Mouse (Mus musculus) testis, adult 2 months (tissue): Measurements from ENCODE around the gene Gmnn.

Source experiments
- CTCF ChIP-seq: fragments of 200-500 bp; IDR thresholded peaks from 2 replicates; pipeline ENCODE4 v1.5.1; 2012; ENCODE audit warnings: low read depth, mild to moderate bottlenecking, inconsistent platforms, low read length, moderate library complexity; ENCODE audit not compliant: control insufficient read depth, insufficient read depth, insufficient replicate concordance
- POLR2A ChIP-seq: fragments of 200-500 bp; IDR thresholded peaks from 2 replicates; pipeline ENCODE4 v1.6.1; 2012; ENCODE audit warnings: low read depth, mild to moderate bottlenecking, inconsistent platforms, low read length, moderate library complexity; ENCODE audit not compliant: control insufficient read depth

GRCm38 (mm10) chr13:24792411-24793045 is 30.8 kb upstream of the Gmnn start:
- TF ChIP-seq POLR2A, result no peak
- TF ChIP-seq CTCF, result no peak
